Mouse (Mus musculus) limb, embryonic 13.5 days (tissue): ENCODE measurements around the gene Wfikkn2. TPM values are rescaled to one million over a fixed set of nuclear protein-coding genes. Genes with fewer than 3 reads are reported as not detected.

Source experiments
- ATAC-seq: fragments of 200-750 bp; cut with Nextera tagmentation; 2 replicates; pipeline ENCODE4 v1.8.0; 2017; ENCODE audit warnings: low read depth, moderate number of reproducible peaks, moderate TSS enrichment; ENCODE audit not compliant: low FRiP score
- H3K27ac ChIP-seq: fragments of 300-500 bp; sonication (generic); 2 replicates; pipeline ENCODE4 v1.5.1; 2015; ENCODE audit warnings: inconsistent platforms, mild to moderate bottlenecking, moderate library complexity
- H3K27me3 ChIP-seq: fragments of 300-500 bp; sonication (generic); 2 replicates; pipeline ENCODE4 v1.6.1; 2015; ENCODE audit warnings: mild to moderate bottlenecking, inconsistent platforms
- H3K36me3 ChIP-seq: fragments of 300-500 bp; sonication (generic); 2 replicates; pipeline ENCODE4 v1.6.1; 2015; ENCODE audit warnings: inconsistent platforms, mild to moderate bottlenecking, moderate library complexity
- H3K4me1 ChIP-seq: fragments of 300-500 bp; sonication (generic); 2 replicates; pipeline ENCODE4 v1.6.1; 2015; ENCODE audit warnings: inconsistent platforms
- H3K4me2 ChIP-seq: fragments of 300-500 bp; sonication (generic); replicated peaks from 2 replicates; pipeline ENCODE4 v1.6.1; 2015; ENCODE audit warnings: inconsistent platforms, mild to moderate bottlenecking, moderate library complexity
- H3K4me3 ChIP-seq: fragments of 300-500 bp; sonication (generic); 2 replicates; pipeline ENCODE4 v1.5.1; 2015; ENCODE audit warnings: moderate library complexity, mild to moderate bottlenecking, inconsistent platforms
- H3K9ac ChIP-seq: fragments of 300-500 bp; sonication (generic); 2 replicates; pipeline ENCODE4 v1.6.1; 2015; ENCODE audit warnings: mild to moderate bottlenecking, inconsistent platforms
- H3K9me3 ChIP-seq: fragments of 300-500 bp; sonication (generic); 2 replicates; pipeline ENCODE4 v1.6.1; 2016; ENCODE audit warnings: inconsistent platforms
- WGBS: fragments of 180-500 bp; shearing (Covaris S2); methylation state at CpG from one replicate; pipeline ENCODE4 v1.1.7; 2015; 5-methylcytosine and 5-hydroxymethylcytosine counted together
- polyA plus RNA-seq: library from polyadenylated mRNA; unstranded; fragments of >200 nt; fragmentation: Nextera tagmentation; extraction: Ambion mirVana; gene quantifications from 2 replicates; pipeline ENCODE4 v1.2.1, GENCODE M21; 2015

The Wfikkn2 gene
- polyA plus RNA-seq, 1 experiment from 2014 or later, result 15.0 TPM

- Histone ChIP-seq H3K27ac (no peak overlapping the region), H3K9ac (no peak overlapping the region), H3K4me2 (no peak overlapping the region), H3K9me3 (0 out of 2 replicates have a peak, but pooled peaks cover 4% of the 10 kb centered on the region), H3K36me3 (no peaks in the 10 kb centered on the region), H3K4me3 (no peak overlapping the region), H3K27me3 (no peaks in the 10 kb centered on the region), H3K4me1 (peaks cover 10% of the 10 kb centered on the region)
- 76% methylated on average over 5 of the region's 5 CpGs for WGBS
- ATAC-seq, result no peak
Measured at GRCm38 (mm10) chr11:94255733-94256132, 9.9 kb upstream of the Wfikkn2 start.

GRCm38 (mm10) chr11:94253691-94254090 lies 7.9 kb upstream of the Wfikkn2 start:
- H3K4me1 ChIP-seq, result peaks cover 10% of the 10 kb centered on the region
- no peak overlapping the region for H3K4me2 ChIP-seq
- WGBS, result 83% methylated on average over 10 of the region's 10 CpGs
- no peak overlapping the region for H3K9ac ChIP-seq
- no peaks in the 10 kb centered on the region for H3K27me3 ChIP-seq
- H3K36me3 ChIP-seq, result no peaks in the 10 kb centered on the region
- no peak overlapping the region for H3K27ac ChIP-seq
- ATAC-seq, result no peak
- no peak overlapping the region for H3K4me3 ChIP-seq
- 0 out of 2 replicates have a peak, but pooled peaks cover 2% of the 10 kb centered on the region for H3K9me3 ChIP-seq

GRCm38 (mm10) chr11:94253156-94253555 lies 7.4 kb upstream of the Wfikkn2 start:
- H3K36me3 ChIP-seq, result no peaks in the 10 kb centered on the region
- H3K27ac ChIP-seq, result no peak overlapping the region
- peaks cover 11% of the 10 kb centered on the region for H3K4me1 ChIP-seq
- no peaks in the 10 kb centered on the region for H3K9me3 ChIP-seq
- H3K4me3 ChIP-seq, result no peak overlapping the region
- H3K27me3 ChIP-seq, result no peaks in the 10 kb centered on the region
- H3K9ac ChIP-seq, result no peak overlapping the region
- no peak overlapping the region for H3K4me2 ChIP-seq
- no peak for ATAC-seq
- WGBS, result 72% methylated on average over 9 of the region's 9 CpGs

GRCm38 (mm10) chr11:94246789-94247061 lies 920 bp upstream of the Wfikkn2 start:
- Histone ChIP-seq H3K27me3 (no peaks in the 10 kb centered on the region), H3K4me2 (peak overlapping the region; percentile 69), H3K9me3 (no peaks in the 10 kb centered on the region), H3K4me3 (peak overlapping the region; percentile 11; the same call in 1 of the 2 replicates), H3K36me3 (no peaks in the 10 kb centered on the region), H3K9ac (peak overlapping the region; percentile 45), H3K27ac (peak overlapping the region; percentile 97), H3K4me1 (peaks cover 64% of the 10 kb centered on the region)
- WGBS, result 12% methylated on average over 8 of the region's 8 CpGs
- ATAC-seq, result no peak; the same call in 1 of the 2 replicates

GRCm38 (mm10) chr11:94244385-94244784 lies 1.4 kb downstream of the Wfikkn2 start:
- Histone ChIP-seq H3K4me1 (peaks cover 80% of the 10 kb centered on the region), H3K4me3 (no peak overlapping the region), H3K9ac (no peak overlapping the region), H3K27ac (peak overlapping the region; percentile 97; the same call in 1 of the 2 replicates), H3K4me2 (peak overlapping the region; percentile 69), H3K27me3 (no peaks in the 10 kb centered on the region), H3K9me3 (no peaks in the 10 kb centered on the region), H3K36me3 (no peaks in the 10 kb centered on the region)
- ATAC-seq, result no peak
- WGBS, result 43% methylated on average over 9 of the region's 9 CpGs

GRCm38 (mm10) chr11:94243422-94244180 lies 2.2 kb downstream of the Wfikkn2 start:
- Histone ChIP-seq H3K9ac (peak overlapping the region; percentile 57; the same call in 1 of the 2 replicates), H3K4me1 (peaks cover 82% of the 10 kb centered on the region), H3K27ac (peak overlapping the region; percentile 97), H3K4me2 (peak overlapping the region; percentile 69), H3K27me3 (no peaks in the 10 kb centered on the region), H3K9me3 (no peaks in the 10 kb centered on the region), H3K36me3 (peaks cover under 1% of the 10 kb centered on the region; the same call in 1 of the 2 replicates), H3K4me3 (peak overlapping the region; percentile 32)
- peak; percentile 9; the same call in 1 of the 2 replicates for ATAC-seq
- 22% methylated on average over 15 of the region's 15 CpGs for WGBS

GRCm38 (mm10) chr11:94242760-94243421 lies 2.9 kb downstream of the Wfikkn2 start:
- peak overlapping the region; percentile 32 for H3K4me3 ChIP-seq
- no peaks in the 10 kb centered on the region for H3K27me3 ChIP-seq
- peak; percentile 50 for ATAC-seq
- peak overlapping the region; percentile 97 for H3K27ac ChIP-seq
- peaks cover 8% of the 10 kb centered on the region for H3K36me3 ChIP-seq
- H3K4me2 ChIP-seq, result peak overlapping the region; percentile 69
- peaks cover 79% of the 10 kb centered on the region for H3K4me1 ChIP-seq
- H3K9me3 ChIP-seq, result no peaks in the 10 kb centered on the region
- 2% methylated on average over 29 of the region's 29 CpGs for WGBS
- H3K9ac ChIP-seq, result peak overlapping the region; percentile 57

- Histone ChIP-seq H3K4me2 (peak overlapping the region; percentile 20; the same call in 1 of the 2 replicates), H3K9ac (no peak overlapping the region), H3K27ac (no peak overlapping the region), H3K4me3 (no peak overlapping the region), H3K4me1 (peaks cover 50% of the 10 kb centered on the region), H3K9me3 (no peaks in the 10 kb centered on the region), H3K27me3 (no peaks in the 10 kb centered on the region), H3K36me3 (peaks cover 12% of the 10 kb centered on the region)
- ATAC-seq, result no peak
- WGBS, result 21% methylated on average over 9 of the region's 9 CpGs
Measured at GRCm38 (mm10) chr11:94239706-94240105, 6.1 kb downstream of the Wfikkn2 start.

GRCm38 (mm10) chr11:94238786-94239185 lies 7.0 kb downstream of the Wfikkn2 start:
- WGBS, result 88% methylated on average over 8 of the region's 8 CpGs
- Histone ChIP-seq H3K4me2 (no peak overlapping the region), H3K4me1 (peaks cover 41% of the 10 kb centered on the region), H3K9ac (no peak overlapping the region), H3K4me3 (no peak overlapping the region), H3K27me3 (no peaks in the 10 kb centered on the region), H3K36me3 (peaks cover 12% of the 10 kb centered on the region), H3K27ac (no peak overlapping the region), H3K9me3 (no peaks in the 10 kb centered on the region)
- no peak for ATAC-seq

GRCm38 (mm10) chr11:94236074-94236473 lies 9.7 kb downstream of the Wfikkn2 start:
- WGBS, result 26% methylated on average over 3 of the region's 3 CpGs

GRCm38 (mm10) chr11:94234857-94235256 lies 10.9 kb downstream of the Wfikkn2 start:
- ATAC-seq, result no peak
- H3K36me3 ChIP-seq, result peaks cover 12% of the 10 kb centered on the region

More at GRCm38 (mm10) chr11:94236074-94236473, 9.7 kb downstream of the Wfikkn2 start:
- H3K4me2 ChIP-seq, result peak overlapping the region; percentile 46
- no peak overlapping the region for H3K4me3 ChIP-seq
- peaks cover 12% of the 10 kb centered on the region for H3K36me3 ChIP-seq
- no peaks in the 10 kb centered on the region for H3K9me3 ChIP-seq
- H3K27me3 ChIP-seq, result no peaks in the 10 kb centered on the region
- H3K9ac ChIP-seq, result no peak overlapping the region; the same call in 1 of the 2 replicates
- peak overlapping the region; percentile 33; the same call in 1 of the 2 replicates for H3K27ac ChIP-seq
- ATAC-seq, result peak; percentile 89
- peaks cover 15% of the 10 kb centered on the region for H3K4me1 ChIP-seq

GRCm38 (mm10) chr11:94234380-94234779 lies 11.4 kb downstream of the Wfikkn2 start:
- Histone ChIP-seq H3K4me1 (0 out of 2 replicates have a peak, but pooled peaks cover 5% of the 10 kb centered on the region), H3K36me3 (peaks cover 12% of the 10 kb centered on the region), H3K4me2 (no peak overlapping the region), H3K27ac (no peak overlapping the region), H3K9ac (no peak overlapping the region), H3K9me3 (no peaks in the 10 kb centered on the region), H3K4me3 (no peak overlapping the region), H3K27me3 (no peaks in the 10 kb centered on the region)
- no peak for ATAC-seq
- WGBS, result 88% methylated on average over 12 of the region's 12 CpGs

More at GRCm38 (mm10) chr11:94234857-94235256, 10.9 kb downstream of the Wfikkn2 start:
- H3K9ac ChIP-seq, result no peak overlapping the region
- no peak overlapping the region for H3K4me2 ChIP-seq
- no peaks in the 10 kb centered on the region for H3K9me3 ChIP-seq
- WGBS, result 92% methylated on average over 8 of the region's 8 CpGs
- peaks cover 10% of the 10 kb centered on the region for H3K4me1 ChIP-seq
- H3K27ac ChIP-seq, result no peak overlapping the region
- H3K27me3 ChIP-seq, result no peaks in the 10 kb centered on the region
- no peak overlapping the region for H3K4me3 ChIP-seq
